Mouse (Mus musculus) Patski (cell line): ENCODE results near the gene Xirp1. TPM values are rescaled to one million over a fixed set of nuclear protein-coding genes. Genes with fewer than 3 reads are reported as not detected.

Experiments used
- ATAC-seq: fragments of 100-300 bp; one replicate; pipeline ENCODE4 v1.8.0; 2021
- CTCF ChIA-PET: fragments of 350-600 bp; sonication (Branson Sonifier 250); formaldehyde crosslinking; loops from one replicate; lab custom pipeline; 2022; ENCODE audit warnings: inconsistent platforms; lab: Charles Lee
- POLR2A ChIA-PET: fragments of 350-600 bp; sonication (Branson Sonifier 250); formaldehyde crosslinking; loops from one replicate; lab custom pipeline; 2022; ENCODE audit warnings: antibody characterized with exemption, inconsistent platforms; lab: Charles Lee
- DNase-seq: peaks from one replicate; pipeline ENCODE4 v3.0.0-alpha.2; 2011; ENCODE audit warnings: low read depth, low spot score
- H3K27me3 ChIP-seq: fragments of 371-371 bp; one replicate; pipeline ENCODE4 v1.5.1; 2021
- CTCF ChIP-seq: fragments of 100-300 bp; IDR thresholded peaks from one replicate; pipeline ENCODE4 v1.5.1; 2021
- in situ Hi-C: fragments of 300-500 bp; cut with MboI; formaldehyde crosslinking; loops from 3 replicates; pipeline ENCODE4 v1.11.1; 2018; ENCODE audit warnings: low pct_unique_long_range_greater_than_20kb, mixed read lengths
- polyA plus RNA-seq: library from polyadenylated mRNA; unstranded; gene quantifications from one replicate; pipeline ENCODE4 v1.2.3, GENCODE M21; 2021

Gene Xirp1
- polyA plus RNA-seq, 1 experiment from 2014 or later: 0.04 TPM

DNA sequence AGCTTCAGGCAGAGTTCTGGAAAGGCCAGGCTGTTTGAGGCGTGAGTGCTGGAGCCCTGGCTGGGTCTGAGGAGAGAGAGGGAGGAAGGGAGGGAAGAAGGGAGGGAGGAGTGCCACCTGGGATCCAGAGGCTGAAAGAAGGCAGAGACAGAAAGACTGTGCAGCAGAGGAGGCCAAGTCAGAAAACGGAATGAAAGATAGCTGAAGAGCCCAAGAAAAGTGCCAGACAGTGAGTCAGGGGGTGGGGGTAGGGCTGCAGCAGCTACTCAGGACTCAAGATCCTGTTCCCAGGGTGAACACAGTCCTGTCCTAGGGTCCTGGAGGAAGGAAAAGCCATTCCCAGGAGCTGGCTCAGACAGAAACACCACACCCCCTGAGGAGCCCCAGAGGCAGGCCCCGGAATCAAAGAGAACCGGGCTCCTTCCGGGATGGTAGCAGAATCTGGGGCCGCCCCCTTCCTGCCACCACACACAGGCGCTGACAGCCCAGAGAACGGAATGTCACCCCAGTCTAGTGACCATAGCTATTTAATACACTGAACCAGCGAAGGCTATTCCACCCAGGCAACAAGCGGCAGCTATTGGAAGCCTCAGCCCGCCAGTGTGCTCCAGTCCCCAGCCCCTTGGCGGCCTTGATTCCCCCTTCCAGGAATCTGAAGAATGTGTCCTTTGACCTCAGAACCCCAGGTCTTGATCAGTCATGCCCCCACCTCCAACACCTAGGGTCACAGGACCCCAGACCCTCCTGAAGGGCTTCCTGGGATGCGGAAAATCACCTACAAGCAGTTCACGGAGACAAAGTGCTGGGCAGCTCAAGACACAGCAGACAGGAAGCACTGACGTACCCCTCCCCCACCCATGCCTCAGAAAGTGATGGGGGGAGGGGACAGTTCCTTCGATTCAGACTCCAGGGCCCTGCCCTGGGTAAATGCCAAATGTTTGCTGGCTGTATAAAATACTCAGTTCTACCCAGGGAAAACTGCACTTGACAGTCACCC is 41.9 kb downstream of the Xirp1 start:
- H3K27me3 ChIP-seq: no peaks in the 10 kb centered on the region
- no peak for TF ChIP-seq CTCF
- peak; percentile 16 for ATAC-seq
- DNase-seq: no peak
- CTCF ChIA-PET: interaction anchor here (0.6 to 1.5 kb wide), 5 partner anchors 7 to 91 kb away, joined by 3 read pairs; no protein-coding TSS in a partner anchor
- POLR2A ChIA-PET: interaction anchor here (0.8 to 1.2 kb wide), 2 partner anchors 11 to 33 kb away, joined by 3 read pairs; no protein-coding TSS in a partner anchor
- in situ Hi-C loops: no loop called here

DNA sequence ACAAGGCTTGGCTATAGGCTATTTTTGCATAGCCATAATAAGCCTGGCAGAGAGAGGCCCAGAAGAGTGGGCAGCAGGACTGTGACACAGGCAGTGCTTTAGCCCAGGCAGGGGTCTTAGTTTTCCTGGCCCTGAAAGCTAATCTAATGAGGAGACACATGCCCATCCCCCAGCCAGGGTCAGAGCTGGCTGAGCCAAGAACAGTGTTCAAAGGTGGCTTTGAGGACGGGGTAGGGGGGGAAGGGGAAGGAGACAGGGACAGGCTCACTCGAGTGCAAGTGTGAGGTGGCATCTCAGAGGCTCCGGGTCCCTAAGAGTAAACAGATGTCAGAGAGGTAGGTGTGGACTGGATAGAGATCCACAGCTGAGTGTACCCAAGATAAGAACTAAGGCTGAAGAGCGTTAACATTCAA is 42.6 kb downstream of the Xirp1 start:
- DNase-seq (no peak), ATAC-seq (no peak)
- in situ Hi-C loops: no loop called here
- ChIA-PET CTCF (interaction anchor here (1.2 to 1.4 kb wide), 3 partner anchors 13 to 92 kb away, joined by 3 read pairs; no protein-coding TSS in a partner anchor), POLR2A (interaction anchor here (1.2 kb wide), 1 partner anchor 33 kb away, joined by 3 read pairs; no protein-coding TSS in a partner anchor)
- no peaks in the 10 kb centered on the region for H3K27me3 ChIP-seq
- no peak for TF ChIP-seq CTCF

DNA sequence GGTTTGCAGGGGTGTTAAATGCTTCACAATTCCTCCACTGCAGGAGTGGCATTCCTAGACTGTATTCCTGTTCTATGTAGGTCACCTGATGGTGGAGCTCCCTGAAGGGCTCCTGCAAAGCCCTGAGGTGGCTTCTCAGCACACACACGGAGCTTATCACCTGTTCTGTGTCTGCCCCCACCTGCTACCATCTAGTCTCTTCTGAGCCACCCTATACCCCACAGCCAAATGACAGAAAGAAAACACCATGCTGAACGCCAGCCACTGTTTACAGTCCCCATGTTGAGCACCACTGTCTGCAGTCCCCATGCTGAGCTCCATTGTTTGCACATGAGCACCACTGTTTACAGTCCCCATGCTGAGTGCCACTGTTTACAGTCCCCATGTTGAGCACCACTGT is 43.6 kb downstream of the Xirp1 start:
- TF ChIP-seq CTCF: no peak
- H3K27me3 ChIP-seq: no peaks in the 10 kb centered on the region
- in situ Hi-C loops: no loop called here
- ATAC-seq (no peak), DNase-seq (no peak)
- POLR2A ChIA-PET: interaction anchor here (0.5 kb wide), 1 partner anchor 14 kb away, joined by 3 read pairs; no protein-coding TSS in a partner anchor
- CTCF ChIA-PET: interaction anchor here (1.2 kb wide), 1 partner anchor 14 kb away, joined by 3 read pairs; no protein-coding TSS in a partner anchor

DNA sequence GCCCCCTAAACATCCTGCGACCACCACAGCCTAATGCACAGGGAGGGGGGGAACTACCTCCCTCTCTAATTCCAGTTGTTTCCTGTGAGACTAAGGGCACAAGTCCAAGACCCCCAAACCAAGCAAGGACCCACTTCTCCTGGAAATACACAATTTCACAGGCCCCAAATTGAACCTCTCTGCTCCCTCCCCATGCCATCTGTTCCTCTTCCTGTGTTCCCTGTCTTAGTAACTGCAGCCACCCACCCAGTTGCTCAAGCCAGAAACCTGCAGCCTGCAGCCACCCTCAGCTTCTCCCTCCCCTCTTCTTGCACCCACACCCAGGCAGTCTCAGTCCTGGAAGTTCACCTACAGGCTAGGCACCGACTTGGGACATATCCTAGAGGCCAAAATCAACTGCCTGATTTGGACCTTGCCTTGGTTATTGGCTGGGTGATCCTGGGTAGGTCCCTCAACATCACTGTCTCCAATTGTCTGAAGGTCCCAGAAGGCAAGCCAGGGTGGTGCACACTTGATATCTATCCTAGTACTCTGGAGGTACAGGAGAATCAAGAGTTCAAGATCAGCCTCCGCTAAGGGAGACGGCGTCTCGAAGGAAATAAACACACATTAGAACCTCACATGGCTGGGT is 44.5 kb downstream of the Xirp1 start:
- ATAC-seq (no peak), DNase-seq (no peak)
- CTCF ChIA-PET: no interaction called here
- POLR2A ChIA-PET: interaction anchor here (1.1 kb wide), 1 partner anchor 23 kb away, joined by 3 read pairs; no protein-coding TSS in a partner anchor
- in situ Hi-C loops: no loop called here
- no peaks in the 10 kb centered on the region for H3K27me3 ChIP-seq
- no peak for TF ChIP-seq CTCF

DNA sequence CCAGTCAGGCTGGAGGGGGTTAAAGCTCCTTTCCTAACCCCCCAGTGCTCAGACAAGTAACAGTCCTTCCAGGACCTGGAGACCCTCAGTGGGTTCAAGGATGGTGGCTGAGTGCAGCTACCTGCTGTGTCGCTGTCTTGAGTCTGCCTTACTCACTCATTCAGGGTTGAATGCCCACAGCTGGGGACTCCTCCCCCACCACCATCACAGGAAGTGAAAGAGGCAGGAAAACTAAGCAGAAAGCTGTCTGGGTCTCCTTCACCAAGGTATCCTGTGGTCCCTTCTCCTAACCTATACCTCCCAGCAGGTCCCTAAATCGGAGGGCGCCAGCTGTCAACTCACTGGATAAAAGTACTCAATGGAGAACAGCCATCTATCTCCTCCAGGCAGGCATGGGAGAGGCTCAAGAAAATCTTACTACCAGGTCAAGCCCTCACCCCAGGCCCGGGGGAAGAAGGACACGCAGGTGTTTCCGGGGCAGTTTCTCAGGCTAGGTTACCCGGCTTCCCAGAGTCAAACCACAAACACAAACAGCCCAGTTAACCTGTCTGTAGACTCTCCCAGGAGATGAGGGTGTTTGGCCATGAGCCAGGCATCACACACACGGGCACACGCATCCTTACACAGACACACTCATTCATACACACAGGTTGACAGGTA is 45.1 kb downstream of the Xirp1 start:
- no peak for DNase-seq
- no peak for TF ChIP-seq CTCF

DNA sequence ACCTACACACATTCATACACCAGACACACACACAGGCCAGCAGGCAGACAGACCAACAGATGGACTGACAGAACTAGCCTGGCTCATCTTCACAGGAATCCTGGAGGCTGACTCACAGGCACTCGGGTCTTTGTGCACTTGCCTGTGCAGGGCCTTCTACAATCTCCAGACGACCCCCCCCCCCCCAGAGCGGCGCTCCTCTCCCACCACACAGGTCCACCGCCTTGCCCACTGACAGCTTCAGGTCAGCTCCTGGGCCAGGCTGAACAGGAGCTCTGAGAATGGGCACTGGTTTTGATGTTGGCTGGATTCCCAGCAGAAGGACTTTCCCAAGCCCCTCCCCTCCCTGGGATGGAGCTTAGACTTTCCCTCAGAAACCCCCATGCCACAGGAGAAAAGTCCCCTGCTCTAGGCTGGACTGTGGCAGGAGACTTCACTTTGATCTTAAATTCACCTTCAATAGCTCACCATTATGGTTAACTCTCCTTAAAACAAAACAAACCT is 45.8 kb downstream of the Xirp1 start:
- ChIA-PET CTCF (interaction anchor here (0.8 kb wide), 1 partner anchor 37 kb away, joined by 3 read pairs; no protein-coding TSS in a partner anchor), POLR2A (interaction anchor here (1.1 kb wide), 1 partner anchor 24 kb away, joined by 3 read pairs; no protein-coding TSS in a partner anchor)
- in situ Hi-C loops: no loop called here
- no peak for TF ChIP-seq CTCF
- ATAC-seq (no peak), DNase-seq (no peak)
- H3K27me3 ChIP-seq: no peaks in the 10 kb centered on the region

More for the DNA sequence above, 45.1 kb downstream of the Xirp1 start:
- no peaks in the 10 kb centered on the region for H3K27me3 ChIP-seq
- ChIA-PET POLR2A (interaction anchor here (1.1 kb wide), 1 partner anchor 24 kb away, joined by 3 read pairs; no protein-coding TSS in a partner anchor), CTCF (interaction anchor here (0.8 kb wide), 1 partner anchor 36 kb away, joined by 3 read pairs; no protein-coding TSS in a partner anchor)
- ATAC-seq: peak; percentile 17
- in situ Hi-C loops: no loop called here

DNA sequence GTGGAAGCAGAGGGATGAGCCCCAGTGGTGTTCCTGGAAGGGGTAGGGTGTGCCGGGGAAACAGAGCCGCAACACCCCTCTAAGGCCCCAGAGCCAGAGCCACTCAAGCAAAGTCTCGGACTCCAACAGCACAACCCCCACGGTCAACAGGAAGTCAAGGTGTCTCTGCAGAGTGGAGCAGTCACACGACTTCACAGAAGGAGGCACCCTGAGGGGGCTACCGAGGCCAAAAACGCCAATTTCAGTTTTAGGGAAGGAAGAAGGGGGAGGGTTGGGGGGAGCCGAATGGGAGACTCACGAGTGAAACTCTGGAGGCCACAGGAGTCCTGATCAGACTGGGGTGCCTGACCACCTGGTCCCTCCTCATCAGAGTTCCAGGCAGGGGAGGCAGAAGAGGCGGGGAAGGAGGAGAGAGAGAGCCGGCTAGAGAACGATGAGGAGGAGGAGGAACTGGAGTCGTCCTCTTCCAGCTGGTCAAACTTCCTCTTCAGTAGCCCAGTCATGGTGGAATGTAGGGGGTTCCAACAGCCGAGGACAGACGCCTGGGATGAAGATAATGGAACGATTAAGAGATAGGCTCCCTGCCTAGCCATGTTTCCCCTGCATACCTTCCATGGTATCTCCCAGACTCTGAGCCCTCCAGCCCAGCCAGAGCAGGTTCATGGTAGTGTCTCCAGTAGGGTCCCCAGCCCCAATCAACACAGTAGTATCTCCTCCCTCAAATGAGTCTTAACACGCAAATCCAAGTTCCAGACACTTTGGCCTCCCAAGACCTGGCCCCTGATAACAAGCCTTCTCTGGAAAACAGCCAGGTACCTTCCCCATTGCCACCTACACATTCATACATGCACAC is 46.5 kb downstream of the Xirp1 start:
- ChIA-PET POLR2A (interaction anchor here (0.6 kb wide), 1 partner anchor 40 kb away, joined by 3 read pairs; the partner anchor contains the start of genes Gorasp1 and Ttc21a), CTCF (interaction anchor here (0.8 kb wide), 1 partner anchor 38 kb away, joined by 3 read pairs; no protein-coding TSS in a partner anchor)
- H3K27me3 ChIP-seq: no peaks in the 10 kb centered on the region
- TF ChIP-seq CTCF: no peak
- DNase-seq (no peak), ATAC-seq (no peak)
- in situ Hi-C loops: no loop called here

DNA sequence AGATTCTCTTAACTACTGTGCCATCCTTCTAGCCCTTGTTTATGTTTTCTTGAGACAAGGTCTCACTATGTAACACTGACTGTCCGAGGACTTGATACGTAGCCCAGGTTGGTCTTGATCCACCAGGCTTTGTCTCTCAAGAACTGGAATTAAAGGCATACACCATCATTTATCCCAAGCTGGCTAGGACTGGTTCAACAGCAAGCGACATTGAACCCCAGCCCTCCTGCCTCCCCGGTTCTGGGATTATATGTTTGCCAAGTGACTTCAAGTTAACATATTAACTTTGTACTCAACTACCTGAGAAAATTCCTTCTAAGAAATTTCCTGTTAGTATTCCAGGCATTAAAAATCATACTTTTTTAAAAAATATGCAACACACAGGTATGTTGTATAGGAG is 48.1 kb downstream of the Xirp1 start:
- in situ Hi-C loops: no loop called here
- ChIA-PET CTCF (no interaction called here), POLR2A (no interaction called here)
- H3K27me3 ChIP-seq: no peaks in the 10 kb centered on the region
- no peak for ATAC-seq
- DNase-seq: no peak
- no peak for TF ChIP-seq CTCF

DNA sequence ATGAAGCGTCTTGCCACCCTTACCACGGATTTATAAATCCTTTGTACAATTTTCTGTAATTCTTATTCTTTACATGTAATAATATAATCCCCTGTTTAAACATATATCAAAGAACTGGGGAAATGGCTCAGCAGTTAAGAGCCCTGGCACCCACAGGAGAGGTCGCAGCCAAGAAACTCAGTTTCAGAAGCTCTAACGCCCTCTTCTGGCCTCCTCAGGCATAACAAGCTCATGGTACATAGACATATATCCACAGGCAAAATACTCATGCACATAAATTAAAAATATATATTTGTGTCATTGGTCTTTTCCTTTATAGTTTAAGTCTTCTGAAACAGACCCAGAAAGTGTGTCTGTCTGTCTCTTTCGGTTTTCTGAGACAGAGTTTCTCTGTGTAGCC is 48.8 kb downstream of the Xirp1 start:
- ATAC-seq (no peak), DNase-seq (no peak)
- POLR2A ChIA-PET: no interaction called here
- H3K27me3 ChIP-seq: no peaks in the 10 kb centered on the region
- CTCF ChIA-PET: interaction anchor here (0.7 to 1.5 kb wide), 2 partner anchors 7 to 9 kb away, joined by 3 to 4 read pairs; no protein-coding TSS in a partner anchor
- no peak for TF ChIP-seq CTCF
- in situ Hi-C loops: loop anchor here (5.0 kb wide), 1 partner anchor 38 kb away; no protein-coding TSS in a partner anchor
